Mouse (Mus musculus) embryonic facial prominence, embryonic 13.5 days (tissue): ENCODE measurements around the gene Zfp59. TPM values are rescaled to one million over a fixed set of nuclear protein-coding genes. Genes with fewer than 3 reads are reported as not detected.
"Not testable (repeated sequence)": the region's sequence is repeated elsewhere in the genome, so short reads cannot be mapped to it uniquely, and the experiment has no call there.

Source experiments
- ATAC-seq: fragments of 200-750 bp; cut with Nextera tagmentation; 2 replicates; pipeline ENCODE4 v1.8.0; 2017; ENCODE audit warnings: low read depth; ENCODE audit not compliant: insufficient number of reproducible peaks, insufficient read depth, low FRiP score, low TSS enrichment
- H3K27ac ChIP-seq: fragments of 300-500 bp; sonication (generic); 2 replicates; pipeline ENCODE4 v1.5.1; 2015; ENCODE audit warnings: moderate library complexity, mild to moderate bottlenecking, inconsistent platforms
- H3K27me3 ChIP-seq: fragments of 300-500 bp; sonication (generic); 2 replicates; pipeline ENCODE4 v1.6.1; 2015; ENCODE audit warnings: mild to moderate bottlenecking, inconsistent platforms
- H3K36me3 ChIP-seq: fragments of 300-500 bp; sonication (generic); 2 replicates; pipeline ENCODE4 v1.6.1; 2015; ENCODE audit warnings: mild to moderate bottlenecking, inconsistent platforms
- H3K4me1 ChIP-seq: fragments of 300-500 bp; sonication (generic); 2 replicates; pipeline ENCODE4 v1.6.1; 2015; ENCODE audit warnings: inconsistent platforms
- H3K4me2 ChIP-seq: fragments of 300-500 bp; sonication (generic); 2 replicates; pipeline ENCODE4 v1.6.1; 2015; ENCODE audit warnings: moderate library complexity, mild to moderate bottlenecking, inconsistent platforms
- H3K4me3 ChIP-seq: fragments of 300-500 bp; sonication (generic); 2 replicates; pipeline ENCODE4 v1.5.1; 2015; ENCODE audit warnings: mild to moderate bottlenecking, inconsistent platforms
- H3K9ac ChIP-seq: fragments of 300-500 bp; sonication (generic); 2 replicates; pipeline ENCODE4 v1.6.1; 2015; ENCODE audit warnings: mild to moderate bottlenecking, inconsistent platforms
- H3K9me3 ChIP-seq: fragments of 300-500 bp; sonication (generic); 2 replicates; pipeline ENCODE4 v1.6.1; 2016; ENCODE audit warnings: inconsistent platforms
- WGBS: fragments of 180-500 bp; shearing (Covaris S2); methylation state at CpG from one replicate; pipeline ENCODE4 v1.1.7; 2015; ENCODE audit warnings: mixed read lengths; 5-methylcytosine and 5-hydroxymethylcytosine counted together
- polyA plus RNA-seq: library from polyadenylated mRNA; unstranded; fragments of >200 nt; fragmentation: Nextera tagmentation; extraction: Ambion mirVana; gene quantifications from 2 replicates; pipeline ENCODE4 v1.2.1, GENCODE M21; 2015

Zfp59 gene
- 9.5 and 10.0 TPM in 2 replicates for polyA plus RNA-seq

GRCm38 (mm10) chr7:27838323-27839249, at the start of gene Zfp59:
TSS of gene Zfp59 (plus strand) at chr7:27838607.
- Histone ChIP-seq H3K27ac (peak within 1 kb of the TSS; percentile 71), H3K4me1 (peaks cover 6% of the 10 kb centered on the region), H3K4me2 (peak within 1 kb of the TSS; percentile 56), H3K9me3 (no peaks in the 10 kb centered on the region), H3K36me3 (no peaks in the 10 kb centered on the region), H3K9ac (peak within 1 kb of the TSS; percentile 70), H3K27me3 (no peaks in the 10 kb centered on the region), H3K4me3 (peak within 1 kb of the TSS; percentile 54)
- WGBS, result 3% methylated on average over 34 of the region's 34 CpGs
- ATAC-seq, result peak; percentile 88

- Histone ChIP-seq H3K4me3 (no peak overlapping the region), H3K4me2 (no peak overlapping the region), H3K27ac (no peak overlapping the region), H3K27me3 (no peaks in the 10 kb centered on the region), H3K9me3 (peaks cover 12% of the 10 kb centered on the region), H3K4me1 (no peaks in the 10 kb centered on the region), H3K36me3 (no peaks in the 10 kb centered on the region), H3K9ac (no peak overlapping the region)
- no peak for ATAC-seq
- 85% methylated on average over 5 of the region's 5 CpGs for WGBS
Measured at GRCm38 (mm10) chr7:27789306-27789705, 49.1 kb upstream of the Zfp59 start.

- not testable (repeated sequence) for H3K4me1 ChIP-seq, ATAC-seq, H3K27ac ChIP-seq, H3K9ac ChIP-seq, H3K4me3 ChIP-seq, H3K9me3 ChIP-seq, H3K27me3 ChIP-seq, H3K36me3 ChIP-seq, H3K4me2 ChIP-seq
- WGBS, result 59% methylated on average over 3 of the region's 3 CpGs
Measured at GRCm38 (mm10) chr7:27793865-27794264, 44.5 kb upstream of the Zfp59 start.

- no peaks in the 10 kb centered on the region for H3K27me3 ChIP-seq
- no peak overlapping the region for H3K4me2 ChIP-seq
- no peak for ATAC-seq
- no peaks in the 10 kb centered on the region for H3K36me3 ChIP-seq
- H3K4me3 ChIP-seq, result no peak overlapping the region
- 0 out of 2 replicates have a peak, but pooled peaks cover 5% of the 10 kb centered on the region for H3K9me3 ChIP-seq
- H3K4me1 ChIP-seq, result no peaks in the 10 kb centered on the region
- H3K27ac ChIP-seq, result no peak overlapping the region
- no peak overlapping the region for H3K9ac ChIP-seq
Measured at GRCm38 (mm10) chr7:27794566-27794965, 43.8 kb upstream of the Zfp59 start.

GRCm38 (mm10) chr7:27797906-27798811, 40.2 kb upstream of the Zfp59 start:
- ATAC-seq, result no peak
- Histone ChIP-seq H3K4me2 (peak overlapping the region; percentile 38), H3K4me3 (no peak overlapping the region), H3K27me3 (no peaks in the 10 kb centered on the region), H3K36me3 (no peaks in the 10 kb centered on the region), H3K9me3 (0 out of 2 replicates have a peak, but pooled peaks cover 5% of the 10 kb centered on the region), H3K9ac (no peak overlapping the region), H3K4me1 (no peaks in the 10 kb centered on the region), H3K27ac (no peak overlapping the region)
- WGBS, result 30% methylated on average over 8 of the region's 8 CpGs

GRCm38 (mm10) chr7:27801137-27801536, 37.3 kb upstream of the Zfp59 start:
- H3K27ac ChIP-seq, result no peak overlapping the region
- no peak for ATAC-seq
- no peaks in the 10 kb centered on the region for H3K27me3 ChIP-seq
- H3K4me1 ChIP-seq, result peaks cover 7% of the 10 kb centered on the region
- H3K36me3 ChIP-seq, result no peaks in the 10 kb centered on the region
- H3K9ac ChIP-seq, result no peak overlapping the region
- H3K9me3 ChIP-seq, result 0 out of 2 replicates have a peak, but pooled peaks cover 5% of the 10 kb centered on the region
- H3K4me2 ChIP-seq, result no peak overlapping the region
- WGBS, result 58% methylated on average over 2 of the region's 2 CpGs
- H3K4me3 ChIP-seq, result no peak overlapping the region

GRCm38 (mm10) chr7:27802986-27803385, 35.4 kb upstream of the Zfp59 start:
- Histone ChIP-seq H3K9me3 (no peaks in the 10 kb centered on the region), H3K27ac (no peak overlapping the region), H3K4me2 (no peak overlapping the region)

GRCm38 (mm10) chr7:27804297-27805030, 33.9 kb upstream of the Zfp59 start:
- H3K4me3 ChIP-seq, result peak overlapping the region; percentile 76
- H3K9me3 ChIP-seq, result no peaks in the 10 kb centered on the region
- H3K27ac ChIP-seq, result peak overlapping the region; percentile 80
- H3K27me3 ChIP-seq, result no peaks in the 10 kb centered on the region
- H3K9ac ChIP-seq, result peak overlapping the region; percentile 82
- peaks cover 7% of the 10 kb centered on the region for H3K4me1 ChIP-seq
- 1% methylated on average over 25 of the region's 25 CpGs for WGBS
- H3K36me3 ChIP-seq, result peaks cover 19% of the 10 kb centered on the region
- H3K4me2 ChIP-seq, result peak overlapping the region; percentile 87
- ATAC-seq, result peak; percentile 83

More at GRCm38 (mm10) chr7:27802986-27803385, 35.4 kb upstream of the Zfp59 start:
- 39% methylated on average over 5 of the region's 5 CpGs for WGBS
- Histone ChIP-seq H3K9ac (no peak overlapping the region), H3K4me1 (peaks cover 7% of the 10 kb centered on the region), H3K27me3 (no peaks in the 10 kb centered on the region), H3K36me3 (peaks cover 5% of the 10 kb centered on the region), H3K4me3 (no peak overlapping the region)
- no peak for ATAC-seq

- not testable (repeated sequence) for ATAC-seq, H3K9ac ChIP-seq, H3K4me1 ChIP-seq, H3K27me3 ChIP-seq, H3K9me3 ChIP-seq, H3K27ac ChIP-seq, H3K4me3 ChIP-seq, H3K4me2 ChIP-seq
- H3K36me3 ChIP-seq, result peaks cover 40% of the 10 kb centered on the region
- WGBS, result 90% methylated on average over 3 of the region's 3 CpGs
Measured at GRCm38 (mm10) chr7:27806896-27807295, 31.5 kb upstream of the Zfp59 start, which contains the start of gene Zfp626. TSS of gene Zfp626 (plus strand) at chr7:27807196.

GRCm38 (mm10) chr7:27807305-27807704, 31.1 kb upstream of the Zfp59 start:
- not testable (repeated sequence) for H3K4me3 ChIP-seq, H3K9ac ChIP-seq, H3K9me3 ChIP-seq, H3K4me1 ChIP-seq, H3K27ac ChIP-seq, H3K4me2 ChIP-seq, H3K27me3 ChIP-seq, ATAC-seq
- 84% methylated on average over 7 of the region's 7 CpGs for WGBS
- H3K36me3 ChIP-seq, result peaks cover 44% of the 10 kb centered on the region
